Mouse (Mus musculus) embryonic stem cell, embryonic (primary cell): ENCODE results near the gene Amh.

Source experiments
- CTCF ChIA-PET, 4 experiments: fragments of 300-600 bp in 2 of 4; fragments of 350-600 bp in 2 of 4; sonication (Branson Sonifier 250); formaldehyde crosslinking; loops; one replicate each; lab custom pipeline; 2022; ENCODE audit warnings: inconsistent platforms in 2 of 4; lab: Charles Lee
- POLR2A ChIA-PET, 4 experiments: fragments of 300-600 bp in 2 of 4; fragments of 350-600 bp in 2 of 4; sonication (Branson Sonifier 250); formaldehyde crosslinking; loops; one replicate each; lab custom pipeline; 2022; ENCODE audit warnings: antibody characterized with exemption in 4 of 4, inconsistent platforms in 1 of 4; lab: Charles Lee

Amh gene

GRCm38 (mm10) chr10:80824827-80825226 lies 19.8 kb downstream of the Amh start:
- ChIA-PET CTCF (interaction anchor here in 3 of 4 experiments (0.6 to 1.8 kb wide), 6 partner anchors 10 to 57 kb away, joined by 3 to 7 read pairs (median 4); no protein-coding TSS in a partner anchor), POLR2A (interaction anchor here in 3 of 4 experiments (0.6 to 2.8 kb wide), 15 partner anchors 11 to 425 kb away, joined by 3 to 16 read pairs (median 4); partner anchors contain the start of genes Gadd45b (in 1 of the 3), Lsm7 (in 1 of the 3), Mbd3 (in 1 of the 3) and Plekhj1 (in 1 of the 3))

GRCm38 (mm10) chr10:80826151-80827062 lies 21.4 kb downstream of the Amh start, which contains the start of gene Oaz1:
Oaz1 (plus strand) TSS chr10:80826656.
- POLR2A ChIA-PET, result interaction anchor here in 3 of 4 experiments (0.7 to 6.5 kb wide), 27 partner anchors 9 to 256 kb away, joined by 3 to 99 read pairs (median 5); partner anchors contain the start of genes Amh (in 2 of the 3), Gadd45b (in 2 of the 3), Lingo3 (in 2 of the 3) and Lsm7 (in 2 of the 3)
- CTCF ChIA-PET, result no interaction called here

GRCm38 (mm10) chr10:80827063-80827869 lies 22.2 kb downstream of the Amh start:
- ChIA-PET CTCF (interaction anchor here in 1 of 4 experiments (0.6 to 0.8 kb wide), 2 partner anchors 54 to 660 kb away, joined by 9 to 12 read pairs; no protein-coding TSS in a partner anchor), POLR2A (interaction anchor here (0.6 to 6.5 kb wide), 49 partner anchors 8 to 255 kb away, joined by 3 to 99 read pairs (median 4); partner anchors contain the start of genes Amh (in 2 of the 4), Gadd45b (in 2 of the 4), Lingo3 (in 2 of the 4) and Lsm7 (in 2 of the 4))

- ChIA-PET POLR2A (interaction anchor here in 3 of 4 experiments (0.6 to 6.5 kb wide), 49 partner anchors 8 to 241 kb away, joined by 3 to 99 read pairs (median 4); partner anchors contain the start of genes Amh (in 2 of the 3), Gadd45b (in 2 of the 3), Lingo3 (in 2 of the 3) and Lsm7 (in 2 of the 3)), CTCF (interaction anchor here in 2 of 4 experiments (0.6 to 1.5 kb wide), 3 partner anchors 53 to 661 kb away, joined by 4 to 12 read pairs (median 9); no protein-coding TSS in a partner anchor)
These were observed 22.9 kb downstream of the Amh start for GRCm38 (mm10) chr10:80827870-80828420.

- CTCF ChIA-PET, result interaction anchor here in 1 of 4 experiments (1.1 to 1.5 kb wide), 2 partner anchors 53 to 190 kb away, joined by 3 to 4 read pairs; no protein-coding TSS in a partner anchor
- POLR2A ChIA-PET, result interaction anchor here in 3 of 4 experiments (0.5 to 6.5 kb wide), 31 partner anchors 8 to 525 kb away, joined by 3 to 99 read pairs (median 5); partner anchors contain the start of genes Amh (in 2 of the 3), Lingo3 (in 2 of the 3), Abhd17a (in 1 of the 3) and Ap3d1 (in 1 of the 3)
These were observed 23.5 kb downstream of the Amh start for GRCm38 (mm10) chr10:80828587-80828986.

- POLR2A ChIA-PET, result interaction anchor here (0.5 to 6.5 kb wide), 56 partner anchors 7 to 526 kb away, joined by 3 to 99 read pairs (median 4); partner anchors contain the start of genes Amh (in 2 of the 4), Gadd45b (in 2 of the 4), Lingo3 (in 2 of the 4) and Lsm7 (in 2 of the 4)
- CTCF ChIA-PET, result interaction anchor here in 1 of 4 experiments (1.1 to 2.2 kb wide), 3 partner anchors 51 to 189 kb away, joined by 3 to 15 read pairs (median 4); no protein-coding TSS in a partner anchor
These were observed 24.6 kb downstream of the Amh start for GRCm38 (mm10) chr10:80829359-80830278.

GRCm38 (mm10) chr10:80831136-80831535 lies 26.1 kb downstream of the Amh start:
- POLR2A ChIA-PET, result interaction anchor here (0.5 to 6.5 kb wide), 121 partner anchors 9 to 1302 kb away, joined by 3 to 99 read pairs (median 4); partner anchors contain the start of genes Gadd45b (in 3 of the 4), Lsm7 (in 3 of the 4), Map2k2 (in 3 of the 4) and Sppl2b (in 3 of the 4)
- CTCF ChIA-PET, result interaction anchor here (0.5 to 2.7 kb wide), 27 partner anchors 9 to 251 kb away, joined by 3 to 19 read pairs (median 4); partner anchors contain the start of gene Csnk1g2 (in 1 of the 4)

GRCm38 (mm10) chr10:80832818-80833217 lies 27.8 kb downstream of the Amh start:
- CTCF ChIA-PET, result interaction anchor here in 3 of 4 experiments (0.6 to 2.7 kb wide), 4 partner anchors 27 to 49 kb away, joined by 3 to 19 read pairs (median 4); no protein-coding TSS in a partner anchor
- POLR2A ChIA-PET, result interaction anchor here in 3 of 4 experiments (0.6 to 6.5 kb wide), 14 partner anchors 10 to 295 kb away, joined by 3 to 99 read pairs (median 7); partner anchors contain the start of genes Gadd45b (in 3 of the 3), Amh (in 2 of the 3), Atp8b3 (in 2 of the 3) and Abhd17a (in 1 of the 3)

- POLR2A ChIA-PET, result interaction anchor here (0.5 to 3.7 kb wide), 23 partner anchors 8 to 518 kb away, joined by 3 to 15 read pairs (median 3); partner anchors contain the start of genes Gadd45b (in 2 of the 4), Sppl2b (in 2 of the 4), Lingo3 (in 1 of the 4) and Slc39a3 (in 1 of the 4)
- CTCF ChIA-PET, result interaction anchor here (0.6 to 3.7 kb wide), 5 partner anchors 30 to 1067 kb away, joined by 3 to 17 read pairs (median 5); partner anchors contain the start of gene Amh (in 1 of the 4)
These were observed 30.6 kb downstream of the Amh start for GRCm38 (mm10) chr10:80835617-80836016.

GRCm38 (mm10) chr10:80836949-80837379 lies 31.9 kb downstream of the Amh start:
- ChIA-PET POLR2A (interaction anchor here in 3 of 4 experiments (0.6 to 5.2 kb wide), 17 partner anchors 8 to 181 kb away, joined by 3 to 36 read pairs (median 5); partner anchors contain the start of gene Gadd45b (in 2 of the 3)), CTCF (interaction anchor here in 3 of 4 experiments (0.6 to 3.7 kb wide), 8 partner anchors 18 to 473 kb away, joined by 3 to 17 read pairs (median 4); partner anchors contain the start of genes Amh (in 1 of the 3), Lsm7 (in 1 of the 3) and Sppl2b (in 1 of the 3))

GRCm38 (mm10) chr10:80837827-80838226 lies 32.8 kb downstream of the Amh start:
- POLR2A ChIA-PET, result interaction anchor here in 3 of 4 experiments (0.5 to 5.2 kb wide), 11 partner anchors 8 to 807 kb away, joined by 3 to 36 read pairs (median 9); partner anchors contain the start of gene Gadd45b (in 2 of the 3)
- CTCF ChIA-PET, result interaction anchor here in 2 of 4 experiments (0.6 to 3.7 kb wide), 4 partner anchors 18 to 206 kb away, joined by 3 to 17 read pairs (median 4); partner anchors contain the start of genes Lsm7 (in 1 of the 2) and Sppl2b (in 1 of the 2)

- CTCF ChIA-PET, result interaction anchor here in 2 of 4 experiments (0.6 to 3.7 kb wide), 2 partner anchors 31 to 42 kb away, joined by 3 to 17 read pairs; no protein-coding TSS in a partner anchor
- POLR2A ChIA-PET, result interaction anchor here in 3 of 4 experiments (0.6 to 5.2 kb wide), 11 partner anchors 8 to 249 kb away, joined by 3 to 36 read pairs (median 6); partner anchors contain the start of gene Gadd45b (in 1 of the 3)
These were observed 33.4 kb downstream of the Amh start for GRCm38 (mm10) chr10:80838346-80838912.

- POLR2A ChIA-PET, result interaction anchor here (1.0 to 5.2 kb wide), 9 partner anchors 8 to 179 kb away, joined by 3 to 36 read pairs (median 3); no protein-coding TSS in a partner anchor
These were observed 34.8 kb downstream of the Amh start for GRCm38 (mm10) chr10:80839848-80840247.

GRCm38 (mm10) chr10:80841685-80842084 lies 36.6 kb downstream of the Amh start:
- POLR2A ChIA-PET, result interaction anchor here in 3 of 4 experiments (0.7 to 5.0 kb wide), 8 partner anchors 10 to 101 kb away, joined by 3 to 62 read pairs (median 6); partner anchors contain the start of genes Dot1l (in 1 of the 3) and Gadd45b (in 1 of the 3)

More at GRCm38 (mm10) chr10:80839848-80840247, 34.8 kb downstream of the Amh start:
- CTCF ChIA-PET, result interaction anchor here in 2 of 4 experiments (1.0 to 1.2 kb wide), 3 partner anchors 41 to 242 kb away, joined by 3 to 6 read pairs (median 3); no protein-coding TSS in a partner anchor

More at GRCm38 (mm10) chr10:80841685-80842084, 36.6 kb downstream of the Amh start:
- CTCF ChIA-PET, result no interaction called here
